Mouse (Mus musculus) granulocyte monocyte progenitor cell, adult 5-6 weeks (primary cell): Measurements from ENCODE around the gene Cd180. TPM values are rescaled to one million over a fixed set of nuclear protein-coding genes. Genes with fewer than 3 reads are reported as not detected.

Source experiments
- ATAC-seq: replicated peaks from 2 replicates; pipeline ENCODE4 v1.8.0; 2016; ENCODE audit warnings: mild to moderate bottlenecking, moderate TSS enrichment, inconsistent platforms; ENCODE audit not compliant: poor library complexity, severe bottlenecking
- total RNA-seq, 2 experiments: library from RNA; stranded (forward) in 1 of 2; stranded (reverse) in 1 of 2; fragments of 200-712, 200-1000 nt in 1 of 2; fragments of >200 nt in 1 of 2; fragmentation: Nextera tagmentation in 1 of 2; gene quantifications; 2 replicates each; pipeline ENCODE4 v1.2.3; 2014 to 2017

Gene Cd180
- total RNA-seq, 2 experiments from 2014 or later, result 22.1 to 37.9 TPM

DNA sequence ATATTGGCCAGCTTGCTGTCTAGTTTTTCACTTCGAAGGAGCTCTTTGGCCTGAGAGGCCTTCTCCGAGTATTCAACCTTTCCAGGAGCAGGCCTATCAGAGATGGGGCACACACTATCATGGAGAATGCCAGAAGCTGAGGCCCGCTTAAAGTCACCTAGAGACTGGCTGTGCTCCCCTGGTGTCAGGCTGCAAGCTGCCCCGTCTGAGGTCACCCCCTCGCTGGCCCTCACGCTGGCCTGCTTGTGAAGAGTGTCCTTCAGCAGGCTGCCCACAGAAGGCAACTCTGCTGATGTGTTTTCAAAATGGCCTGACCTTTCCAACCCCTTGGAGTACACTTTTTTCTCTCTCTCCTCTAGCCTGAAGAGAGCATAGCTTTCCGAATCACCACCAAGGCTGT is 44.5 kb downstream of the Cd180 start:
- no peak for ATAC-seq

DNA sequence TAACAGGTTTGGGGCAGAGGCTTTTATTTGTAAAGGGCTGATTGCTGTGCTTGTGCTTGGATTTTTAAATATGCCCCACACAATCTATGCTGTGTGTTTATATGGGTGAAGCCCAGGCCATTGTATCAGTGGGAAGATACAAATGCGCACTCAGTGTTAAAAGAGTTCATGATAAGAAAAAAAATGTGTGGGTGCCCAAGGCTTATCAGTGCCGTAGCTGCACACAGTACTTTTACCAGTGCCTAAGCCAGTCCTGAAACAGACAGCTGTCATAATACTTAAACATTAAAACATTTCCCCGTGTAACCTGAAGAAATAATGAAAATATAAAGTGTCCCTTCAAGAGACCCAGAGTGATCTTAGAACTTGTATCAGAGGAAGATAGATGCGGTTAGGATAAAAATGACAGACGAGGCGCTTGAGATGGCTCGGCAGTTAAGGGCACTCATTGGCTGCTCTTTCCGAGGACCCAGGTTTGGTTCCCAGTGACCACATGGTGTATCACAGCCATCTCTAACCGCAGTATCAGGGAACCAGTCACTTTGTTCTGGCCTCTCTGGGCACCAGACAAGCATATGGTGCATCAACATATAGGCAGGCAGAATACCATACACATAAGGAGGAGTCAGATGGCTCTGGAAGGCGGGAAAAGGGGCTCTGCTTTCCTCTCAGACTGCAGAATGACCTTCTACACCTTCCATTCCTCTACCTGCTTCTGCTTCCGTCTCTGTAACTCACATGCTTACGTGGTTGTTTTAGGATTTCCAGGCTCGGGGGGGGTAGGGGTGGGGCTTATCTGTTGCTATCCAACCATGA is 46.6 kb downstream of the Cd180 start:
- ATAC-seq, result no peak

- ATAC-seq, result peak; percentile 59; the same call in 1 of the 2 replicates
Observed at GRCm38 (mm10) chr13:102744481-102745269, 51.3 kb downstream of the Cd180 start.

DNA sequence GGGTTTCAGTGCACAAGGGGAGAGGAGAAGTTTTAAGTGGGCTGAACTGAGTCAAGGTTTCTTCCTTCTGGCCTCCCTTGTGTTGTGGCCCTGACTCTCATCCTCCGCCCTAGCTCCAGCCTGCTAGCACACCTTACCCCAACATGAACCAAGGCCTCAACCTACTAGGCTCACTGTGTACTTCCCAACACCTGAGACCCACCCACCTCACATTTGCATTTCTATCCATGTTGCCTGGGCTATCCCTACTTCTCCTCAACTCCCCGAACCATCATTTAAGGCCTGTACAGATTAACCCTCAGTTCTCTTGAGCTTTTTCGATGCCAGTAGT is 51.9 kb downstream of the Cd180 start:
- no peak for ATAC-seq

- ATAC-seq, result no peak
Observed at GRCm38 (mm10) chr13:102745626-102746342, 52.4 kb downstream of the Cd180 start.

GRCm38 (mm10) chr13:102746803-102747561 is 53.6 kb downstream of the Cd180 start:
- ATAC-seq, result peak; percentile 79

DNA sequence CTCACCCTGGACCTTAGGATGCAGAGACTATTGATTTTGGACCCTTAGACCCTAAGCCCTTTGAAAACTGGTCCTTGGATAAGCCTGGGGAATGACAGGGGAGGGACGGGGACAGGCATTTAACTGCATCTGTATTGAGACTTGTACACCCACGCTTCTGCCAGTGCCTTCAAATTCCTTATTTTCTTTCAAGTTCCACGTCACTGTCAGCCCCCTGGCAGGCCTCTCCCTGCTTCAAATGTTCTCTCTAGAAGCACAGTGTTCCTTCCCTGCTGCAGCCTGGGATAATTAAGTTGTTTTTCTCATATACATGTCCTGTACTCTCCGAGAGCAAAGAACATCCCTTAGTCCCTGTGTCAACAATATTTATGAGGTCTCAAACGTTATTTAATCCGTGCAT is 55.8 kb downstream of the Cd180 start:
- no peak for ATAC-seq

DNA sequence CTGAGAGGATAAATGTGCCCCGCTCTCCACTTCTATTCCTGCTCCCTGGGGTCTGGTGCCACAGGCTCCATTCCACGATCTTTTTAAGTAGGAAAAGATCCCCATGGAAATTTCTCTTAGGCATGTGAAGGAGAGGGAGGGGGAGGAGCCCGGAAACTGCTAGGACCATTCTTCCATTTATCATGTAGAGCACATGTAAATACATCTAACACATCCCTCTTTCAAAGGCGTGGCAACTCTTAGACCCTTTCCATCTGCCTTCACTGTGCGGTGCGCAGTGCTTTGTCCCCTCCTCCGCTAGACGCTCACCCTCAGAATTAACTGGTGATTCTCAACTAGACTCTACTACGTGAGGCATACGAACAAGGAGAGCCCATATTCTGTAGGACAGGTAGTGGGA is 56.5 kb downstream of the Cd180 start:
- ATAC-seq, result no peak

- ATAC-seq, result no peak
Observed at GRCm38 (mm10) chr13:102753714-102754556, 60.6 kb downstream of the Cd180 start.

DNA sequence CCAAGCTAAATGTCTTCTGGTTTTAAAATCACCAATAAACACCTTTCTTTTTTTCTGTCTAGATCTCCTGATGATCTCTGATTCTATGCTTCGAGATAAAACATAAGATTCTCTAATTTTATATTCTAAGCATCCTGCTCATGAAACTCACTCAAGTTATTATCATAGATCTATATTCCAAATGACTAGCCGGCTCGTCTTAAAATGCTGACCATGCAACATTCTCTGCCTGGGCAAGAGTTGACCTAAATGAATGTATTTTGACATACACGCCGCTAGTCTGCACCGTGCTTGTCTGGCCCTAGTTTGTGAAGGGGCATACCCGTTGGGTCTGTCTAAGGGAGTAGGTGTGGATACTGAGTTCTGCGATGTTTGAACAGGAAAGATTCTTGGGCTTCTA is 61.8 kb downstream of the Cd180 start:
- no peak for ATAC-seq

DNA sequence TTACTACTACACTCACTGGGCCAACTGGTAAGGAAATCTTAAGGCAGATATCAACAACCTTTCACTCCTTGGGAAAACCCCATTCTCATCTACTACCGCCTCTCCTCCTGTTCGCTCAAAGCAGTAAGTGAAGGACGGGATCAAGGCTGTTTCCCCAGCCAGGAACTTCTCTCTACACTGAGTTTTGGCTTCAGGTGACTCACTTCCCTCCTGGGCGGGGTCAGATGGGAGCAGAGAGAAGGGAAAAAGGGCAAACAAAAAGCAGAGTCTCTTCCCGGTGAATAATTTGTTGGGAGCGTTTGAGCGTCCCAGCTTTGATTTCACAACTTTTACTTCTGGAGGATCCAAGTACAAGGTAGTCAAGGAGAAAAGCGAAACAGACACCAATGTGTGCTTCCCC is 62.7 kb downstream of the Cd180 start:
- no peak for ATAC-seq

GRCm38 (mm10) chr13:102758021-102758420 is 64.7 kb downstream of the Cd180 start:
- no peak for ATAC-seq

DNA sequence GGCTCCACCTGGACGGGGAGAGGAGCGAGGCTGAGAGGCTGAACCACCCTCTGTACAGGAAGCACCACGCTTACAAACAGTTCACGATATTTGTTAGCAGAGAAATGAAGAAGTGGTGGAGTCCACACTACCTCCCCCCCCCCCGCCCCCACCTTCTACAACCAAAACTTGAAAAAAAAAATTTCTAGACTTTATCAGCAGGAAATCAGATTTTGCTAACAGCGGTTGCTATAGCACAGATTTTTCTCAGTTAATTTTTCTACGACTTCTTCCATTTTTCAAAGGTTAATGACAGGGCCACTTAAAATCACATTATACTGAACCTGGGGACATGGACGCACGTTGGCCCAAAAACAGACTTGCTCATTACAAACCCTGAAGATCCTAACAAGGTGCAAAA is 68.1 kb downstream of the Cd180 start:
- peak; percentile 46; the same call in 1 of the 2 replicates for ATAC-seq

DNA sequence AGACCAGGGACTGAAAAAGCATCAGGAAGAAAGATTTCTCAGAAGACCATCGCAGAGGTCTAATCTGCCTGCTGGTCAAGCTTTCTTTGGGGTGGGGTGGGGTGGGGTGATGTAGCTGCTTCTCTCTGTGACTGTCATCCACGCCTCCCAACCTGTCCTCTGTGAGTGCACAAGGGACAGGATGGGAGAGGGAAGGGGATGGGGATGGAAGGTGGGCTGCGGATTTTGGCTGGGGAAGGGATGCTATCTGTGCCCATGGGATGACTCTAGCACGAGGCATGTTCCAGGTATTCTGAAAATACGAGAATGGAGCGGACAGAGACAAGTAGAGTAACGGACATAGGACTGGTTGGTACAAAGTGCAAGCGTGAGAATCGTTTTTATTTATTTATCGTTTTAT is 68.8 kb downstream of the Cd180 start:
- no peak for ATAC-seq

- no peak for ATAC-seq
Observed at GRCm38 (mm10) chr13:102764218-102764617, 70.9 kb downstream of the Cd180 start.

DNA sequence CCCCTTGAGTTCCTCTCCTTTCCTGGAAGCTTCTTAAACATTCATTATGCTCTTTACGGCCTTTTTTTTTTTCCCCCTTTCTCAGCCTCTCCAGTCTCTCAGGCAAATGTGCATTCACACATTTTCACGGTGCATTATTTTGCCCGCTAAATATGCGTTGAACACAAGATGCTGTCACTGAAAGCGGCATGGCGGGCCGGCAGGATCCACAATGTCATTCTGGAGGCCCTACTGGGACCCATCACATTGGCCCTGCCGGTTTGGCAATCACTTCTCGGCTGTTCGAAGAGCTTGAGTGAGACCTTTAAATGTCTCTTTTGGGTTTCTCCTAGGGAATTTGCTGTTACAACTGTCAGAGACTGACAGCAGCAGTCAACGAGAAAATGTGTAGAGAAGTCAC is 71.9 kb downstream of the Cd180 start:
- ATAC-seq, result no peak

DNA sequence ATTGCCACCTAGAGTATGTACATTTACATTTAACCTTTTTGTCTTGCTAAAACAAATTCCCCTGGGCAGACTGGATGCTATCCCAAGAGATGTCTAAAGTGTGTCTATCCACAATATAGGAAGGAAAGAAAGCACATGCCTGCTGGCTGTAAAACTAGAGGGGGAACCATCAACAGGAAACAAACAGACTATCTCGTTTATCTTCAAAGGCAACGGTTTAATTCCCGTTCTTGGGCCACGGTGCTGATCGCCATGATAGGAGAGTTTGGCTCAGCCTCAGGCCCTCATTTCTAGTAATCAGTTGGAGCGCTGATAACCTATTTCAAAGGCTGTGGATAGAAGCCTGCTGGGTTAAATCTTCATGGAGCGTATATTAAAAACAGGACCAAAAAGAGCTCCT is 73.8 kb downstream of the Cd180 start:
- no peak for ATAC-seq

GRCm38 (mm10) chr13:102768512-102768911 is 75.2 kb downstream of the Cd180 start:
- ATAC-seq, result no peak

GRCm38 (mm10) chr13:102770194-102770593 is 76.8 kb downstream of the Cd180 start:
- ATAC-seq, result no peak
